Mouse (Mus musculus) liver, adult 2 months (tissue): ENCODE data around the gene B4galt1. TPM values are rescaled to one million over a fixed set of nuclear protein-coding genes. Genes with fewer than 3 reads are reported as not detected.
A peak's percentile ranks its signal among the peaks of the same experiment; 100 is the strongest.

ENCODE experiments used
- DNase-seq: peaks from one replicate; pipeline ENCODE4 v3.0.0-alpha.2; 2011; ENCODE audit warnings: low read depth, low spot score; ENCODE audit errors: extremely low read depth
- H3K27ac ChIP-seq: fragments of 200-500 bp; replicated peaks from 2 replicates; pipeline ENCODE4 v1.5.1; 2012; ENCODE audit warnings: low read depth, mild to moderate bottlenecking, control low read depth, inconsistent platforms, low read length; ENCODE audit not compliant: insufficient read depth
- H3K27me3 ChIP-seq: fragments of 200-500 bp; 2 replicates; pipeline ENCODE4 v1.6.1; 2012; ENCODE audit warnings: mild to moderate bottlenecking, moderate library complexity, low read length, inconsistent platforms; ENCODE audit not compliant: control insufficient read depth, insufficient read depth
- H3K36me3 ChIP-seq: fragments of 200-500 bp; 2 replicates; pipeline ENCODE4 v1.6.1; 2012; ENCODE audit warnings: low read length, inconsistent platforms; ENCODE audit not compliant: control insufficient read depth, insufficient read depth
- H3K4me1 ChIP-seq: fragments of 200-500 bp; 2 replicates; pipeline ENCODE4 v1.6.1; 2011; ENCODE audit warnings: low read length; ENCODE audit not compliant: control insufficient read depth, insufficient read depth
- H3K4me3 ChIP-seq: fragments of 200-500 bp; 2 replicates; pipeline ENCODE4 v1.5.1; 2011; ENCODE audit warnings: low read depth, mild to moderate bottlenecking, control low read depth, low read length, moderate library complexity; ENCODE audit not compliant: insufficient read depth
- H3K79me2 ChIP-seq: fragments of 200-500 bp; 2 replicates; pipeline ENCODE4 v1.6.1; 2012; ENCODE audit warnings: inconsistent platforms, mild to moderate bottlenecking, low read length, moderate library complexity; ENCODE audit not compliant: control insufficient read depth, insufficient read depth
- H3K9ac ChIP-seq: fragments of 200-500 bp; 2 replicates; pipeline ENCODE4 v1.6.1; 2012; ENCODE audit warnings: low read depth, mild to moderate bottlenecking, control low read depth, inconsistent platforms, low read length
- CTCF ChIP-seq: fragments of 200-500 bp; IDR thresholded peaks from 2 replicates; pipeline ENCODE4 v1.5.1; 2011; ENCODE audit warnings: low read depth, low read length, control low read depth
- POLR2A ChIP-seq: fragments of 200-500 bp; IDR thresholded peaks from 2 replicates; pipeline ENCODE4 v1.6.1; 2011; ENCODE audit warnings: low read length, control low read depth; ENCODE audit not compliant: insufficient read depth; ENCODE audit errors: extremely low read depth
- WGBS: fragments of 180-500 bp; shearing (Covaris S2); methylation state at CpG from one replicate; pipeline ENCODE4 v1.1.7; 2018; 5-methylcytosine and 5-hydroxymethylcytosine counted together
- polyA plus RNA-seq: library from polyadenylated mRNA; depleted of rRNA; stranded (reverse); fragments of >200 nt; gene quantifications from 2 replicates; pipeline ENCODE4 v1.2.3, GENCODE M21; 2012
- total RNA-seq: library from RNA; depleted of rRNA; stranded (reverse); fragments of >200 nt; gene quantifications from 2 replicates; pipeline ENCODE4 v1.2.3, GENCODE M21; 2014

Gene B4galt1
- total and polyA plus RNA-seq, 2 experiments: 11.0 to 28.1 TPM

GRCm38 (mm10) chr4:40849518-40849917 lies 4.3 kb downstream of the B4galt1 start:
- 23% methylated on average over 3 of the region's 3 CpGs for WGBS
- Histone ChIP-seq H3K9ac (no peak overlapping the region), H3K27ac (peak overlapping the region; percentile 96), H3K4me3 (no peak overlapping the region), H3K36me3 (no peaks in the 10 kb centered on the region), H3K79me2 (peaks cover 39% of the 10 kb centered on the region), H3K4me1 (peaks cover 38% of the 10 kb centered on the region), H3K27me3 (no peaks in the 10 kb centered on the region)
- TF ChIP-seq POLR2A: no peak
- TF ChIP-seq CTCF: no peak
- no peak for DNase-seq

GRCm38 (mm10) chr4:40848246-40848645 lies 5.6 kb downstream of the B4galt1 start:
- 93% methylated on average over 8 of the region's 8 CpGs for WGBS
- peaks cover 46% of the 10 kb centered on the region for H3K4me1 ChIP-seq
- peak overlapping the region; percentile 92 for H3K27ac ChIP-seq

GRCm38 (mm10) chr4:40847160-40847559 lies 6.6 kb downstream of the B4galt1 start:
- peak; percentile 96 for DNase-seq
- Histone ChIP-seq H3K4me3 (no peak overlapping the region), H3K4me1 (peaks cover 51% of the 10 kb centered on the region), H3K36me3 (no peaks in the 10 kb centered on the region), H3K79me2 (peaks cover 52% of the 10 kb centered on the region), H3K27ac (peak overlapping the region; percentile 92), H3K27me3 (no peaks in the 10 kb centered on the region), H3K9ac (peak overlapping the region; percentile 35; the same call in 1 of the 2 replicates)
- 14% methylated on average over 4 of the region's 4 CpGs for WGBS
- no peak for TF ChIP-seq CTCF
- TF ChIP-seq POLR2A: no peak

More at GRCm38 (mm10) chr4:40848246-40848645, 5.6 kb downstream of the B4galt1 start:
- no peaks in the 10 kb centered on the region for H3K27me3 ChIP-seq
- no peak for DNase-seq
- no peak overlapping the region for H3K4me3 ChIP-seq
- no peaks in the 10 kb centered on the region for H3K36me3 ChIP-seq
- H3K79me2 ChIP-seq: peaks cover 46% of the 10 kb centered on the region
- TF ChIP-seq CTCF (no peak), POLR2A (no peak)
- H3K9ac ChIP-seq: no peak overlapping the region

GRCm38 (mm10) chr4:40846143-40846931 lies 7.5 kb downstream of the B4galt1 start:
- Histone ChIP-seq H3K79me2 (peaks cover 53% of the 10 kb centered on the region), H3K4me3 (no peak overlapping the region), H3K9ac (peak overlapping the region; percentile 30), H3K36me3 (no peaks in the 10 kb centered on the region), H3K4me1 (peaks cover 52% of the 10 kb centered on the region), H3K27ac (peak overlapping the region; percentile 49), H3K27me3 (no peaks in the 10 kb centered on the region)
- DNase-seq: peak; percentile 47
- TF ChIP-seq POLR2A (no peak), CTCF (no peak)
- WGBS: 26% methylated on average over 7 of the region's 7 CpGs

- H3K4me1 ChIP-seq: peaks cover 45% of the 10 kb centered on the region
These were observed 8.7 kb downstream of the B4galt1 start for GRCm38 (mm10) chr4:40844811-40845751.

More at GRCm38 (mm10) chr4:40844811-40845751, 8.7 kb downstream of the B4galt1 start:
- Histone ChIP-seq H3K36me3 (no peaks in the 10 kb centered on the region), H3K4me3 (no peak overlapping the region), H3K27me3 (no peaks in the 10 kb centered on the region), H3K79me2 (peaks cover 56% of the 10 kb centered on the region), H3K9ac (no peak overlapping the region), H3K27ac (peak overlapping the region; percentile 69)
- TF ChIP-seq CTCF (no peak), POLR2A (no peak)
- peak; percentile 55 for DNase-seq
- 26% methylated on average over 12 of the region's 12 CpGs for WGBS
